Mouse (Mus musculus) forebrain, postnatal 0 days (tissue): ENCODE results near the gene Tex46. TPM values are rescaled to one million over a fixed set of nuclear protein-coding genes. Genes with fewer than 3 reads are reported as not detected.
A peak's percentile ranks its signal among the peaks of the same experiment; 100 is the strongest.

Experiments
- ATAC-seq: fragments of 200-750 bp; cut with Nextera tagmentation; 2 replicates; pipeline ENCODE4 v1.8.0; 2017; ENCODE audit warnings: mild to moderate bottlenecking, moderate library complexity
- DNase-seq: peaks from one replicate; pipeline ENCODE4 v3.0.0-alpha.2; 2015
- H3K27ac ChIP-seq: fragments of 300-500 bp; sonication (generic); 2 replicates; pipeline ENCODE4 v1.5.1; 2014; ENCODE audit warnings: low read depth, mild to moderate bottlenecking, antibody characterized with exemption, low read length, moderate library complexity, mixed read lengths
- H3K27me3 ChIP-seq: fragments of 300-500 bp; sonication (generic); 2 replicates; pipeline ENCODE4 v1.6.1; 2014; ENCODE audit warnings: mild to moderate bottlenecking, low read length, mixed read lengths; ENCODE audit not compliant: insufficient read depth
- H3K36me3 ChIP-seq: fragments of 300-500 bp; sonication (generic); 2 replicates; pipeline ENCODE4 v1.6.1; 2014; ENCODE audit warnings: mild to moderate bottlenecking, moderate library complexity; ENCODE audit not compliant: insufficient read depth
- H3K4me1 ChIP-seq: fragments of 300-500 bp; sonication (generic); 2 replicates; pipeline ENCODE4 v1.6.1; 2014; ENCODE audit warnings: antibody characterized with exemption; ENCODE audit not compliant: insufficient read depth
- H3K4me2 ChIP-seq: fragments of 300-500 bp; sonication (generic); 2 replicates; pipeline ENCODE4 v1.6.1; 2014; ENCODE audit warnings: low read depth, mild to moderate bottlenecking, moderate library complexity
- H3K4me3 ChIP-seq: fragments of 300-500 bp; sonication (generic); 2 replicates; pipeline ENCODE4 v1.5.1; 2014; ENCODE audit warnings: low read depth, low read length, mixed read lengths
- H3K9ac ChIP-seq: fragments of 300-500 bp; sonication (generic); 2 replicates; pipeline ENCODE4 v1.6.1; 2014; ENCODE audit warnings: mild to moderate bottlenecking
- H3K9me3 ChIP-seq: fragments of 300-500 bp; sonication (generic); 2 replicates; pipeline ENCODE4 v1.6.1; 2016; ENCODE audit warnings: low read length
- CTCF ChIP-seq: sonication (generic); IDR thresholded peaks from 2 replicates; pipeline ENCODE4 v1.5.1; 2016; ENCODE audit warnings: antibody characterized with exemption, control low read depth, low read depth
- WGBS: fragments of 180-500 bp; shearing (Covaris S2); extraction: QIAGEN DNeasy Blood & Tissue Kit; methylation state at CpG from one replicate; pipeline ENCODE4 v1.1.7; 2014; 5-methylcytosine and 5-hydroxymethylcytosine counted together
- polyA plus RNA-seq: library from polyadenylated mRNA; unstranded; fragments of >200 nt; fragmentation: Nextera tagmentation; extraction: Ambion mirVana; gene quantifications from 2 replicates; pipeline ENCODE4 v1.2.1, GENCODE M21; 2015
- total RNA-seq: library from RNA; depleted of rRNA; stranded (reverse); fragments of >200 nt; gene quantifications from 2 replicates; pipeline ENCODE4 v1.2.3, GENCODE M21; 2014

Tex46 gene
- total and polyA plus RNA-seq, 2 experiments from 2014 or later, result not detected

GRCm38 (mm10) chr4:136592111-136592510 is 18.1 kb upstream of the Tex46 start:
- ATAC-seq, result no peak
- Histone ChIP-seq H3K9ac (no peak overlapping the region), H3K36me3 (peaks cover 2% of the 10 kb centered on the region; the same call in 1 of the 2 replicates), H3K4me3 (no peak overlapping the region), H3K27ac (no peak overlapping the region), H3K9me3 (no peaks in the 10 kb centered on the region), H3K27me3 (no peaks in the 10 kb centered on the region), H3K4me2 (no peak overlapping the region), H3K4me1 (no peaks in the 10 kb centered on the region)
- TF ChIP-seq CTCF, result no peak
- no peak for DNase-seq
- WGBS, result 70% methylated on average over 4 of the region's 4 CpGs

- Histone ChIP-seq H3K9ac (no peak overlapping the region), H3K36me3 (peaks cover 2% of the 10 kb centered on the region; the same call in 1 of the 2 replicates), H3K9me3 (no peaks in the 10 kb centered on the region), H3K4me3 (no peak overlapping the region), H3K27me3 (no peaks in the 10 kb centered on the region), H3K4me1 (0 out of 2 replicates have a peak, but pooled peaks cover 5% of the 10 kb centered on the region), H3K4me2 (no peak overlapping the region), H3K27ac (no peak overlapping the region)
- no peak for ATAC-seq
- no peak for TF ChIP-seq CTCF
- WGBS, result 87% methylated on average over 2 of the region's 2 CpGs
- no peak for DNase-seq
Measured at GRCm38 (mm10) chr4:136594006-136594405, 16.2 kb upstream of the Tex46 start.

GRCm38 (mm10) chr4:136595221-136595620 is 15.0 kb upstream of the Tex46 start:
- no peak overlapping the region for H3K27ac ChIP-seq
- DNase-seq (no peak), ATAC-seq (no peak)
- H3K4me3 ChIP-seq, result no peak overlapping the region
- H3K9ac ChIP-seq, result no peak overlapping the region
- no peaks in the 10 kb centered on the region for H3K27me3 ChIP-seq
- no peak for TF ChIP-seq CTCF
- H3K4me1 ChIP-seq, result peaks cover 6% of the 10 kb centered on the region; the same call in 1 of the 2 replicates
- 81% methylated on average over 6 of the region's 6 CpGs for WGBS
- H3K9me3 ChIP-seq, result no peaks in the 10 kb centered on the region
- no peak overlapping the region for H3K4me2 ChIP-seq
- H3K36me3 ChIP-seq, result peaks cover 2% of the 10 kb centered on the region; the same call in 1 of the 2 replicates

GRCm38 (mm10) chr4:136598268-136598876 is 11.9 kb upstream of the Tex46 start:
- Histone ChIP-seq H3K4me3 (no peak overlapping the region), H3K27me3 (no peaks in the 10 kb centered on the region), H3K9ac (no peak overlapping the region), H3K4me1 (peaks cover 18% of the 10 kb centered on the region), H3K27ac (no peak overlapping the region), H3K36me3 (no peaks in the 10 kb centered on the region; the same call in 1 of the 2 replicates), H3K4me2 (no peak overlapping the region), H3K9me3 (no peaks in the 10 kb centered on the region)
- ATAC-seq (no peak), DNase-seq (no peak)
- WGBS, result 88% methylated on average over 7 of the region's 7 CpGs
- no peak for TF ChIP-seq CTCF

GRCm38 (mm10) chr4:136599869-136600268 is 10.4 kb upstream of the Tex46 start:
- TF ChIP-seq CTCF, result peak; percentile 46
- Histone ChIP-seq H3K9me3 (no peaks in the 10 kb centered on the region), H3K4me3 (no peak overlapping the region), H3K27me3 (no peaks in the 10 kb centered on the region), H3K4me1 (peaks cover 18% of the 10 kb centered on the region), H3K4me2 (peak overlapping the region; percentile 63), H3K36me3 (no peaks in the 10 kb centered on the region), H3K27ac (no peak overlapping the region), H3K9ac (no peak overlapping the region)
- 85% methylated on average over 3 of the region's 3 CpGs for WGBS
- no peak for ATAC-seq
- no peak for DNase-seq

- no peak for TF ChIP-seq CTCF
- H3K9me3 ChIP-seq, result no peaks in the 10 kb centered on the region
- H3K27me3 ChIP-seq, result no peaks in the 10 kb centered on the region
- DNase-seq (no peak), ATAC-seq (no peak)
- H3K4me1 ChIP-seq, result peaks cover 18% of the 10 kb centered on the region
- no peak overlapping the region for H3K27ac ChIP-seq
- H3K4me3 ChIP-seq, result peak overlapping the region; percentile 95
- no peaks in the 10 kb centered on the region for H3K36me3 ChIP-seq
- H3K9ac ChIP-seq, result peak overlapping the region; percentile 97; the same call in 1 of the 2 replicates
- 87% methylated on average over 2 of the region's 2 CpGs for WGBS
- peak overlapping the region; percentile 63 for H3K4me2 ChIP-seq
Measured at GRCm38 (mm10) chr4:136600536-136600935, 9.7 kb upstream of the Tex46 start.

- ATAC-seq, result no peak
- peak overlapping the region; percentile 97 for H3K9ac ChIP-seq
- H3K4me1 ChIP-seq, result peaks cover 18% of the 10 kb centered on the region
- H3K36me3 ChIP-seq, result no peaks in the 10 kb centered on the region
- peak overlapping the region; percentile 91 for H3K27ac ChIP-seq
- H3K9me3 ChIP-seq, result no peaks in the 10 kb centered on the region
- peak; percentile 80 for DNase-seq
- H3K4me2 ChIP-seq, result peak overlapping the region; percentile 63
- no peaks in the 10 kb centered on the region for H3K27me3 ChIP-seq
- TF ChIP-seq CTCF, result no peak
- under 1% methylated on average over 13 of the region's 13 CpGs for WGBS
- peak overlapping the region; percentile 95 for H3K4me3 ChIP-seq
Measured at GRCm38 (mm10) chr4:136601476-136601875, 8.8 kb upstream of the Tex46 start.
